Mouse (Mus musculus) embryonic facial prominence, embryonic 14.5 days (tissue): Measurements from ENCODE around the gene Jarid2. TPM values are rescaled to one million over a fixed set of nuclear protein-coding genes. Genes with fewer than 3 reads are reported as not detected.

Source experiments
- ATAC-seq: fragments of 200-750 bp; cut with Nextera tagmentation; 2 replicates; pipeline ENCODE4 v1.8.0; 2017; ENCODE audit warnings: low read depth, moderate number of reproducible peaks, moderate TSS enrichment
- DNase-seq: peaks from one replicate; pipeline ENCODE4 v3.0.0-alpha.2; 2015; ENCODE audit warnings: low spot score
- H3K27ac ChIP-seq: fragments of 300-500 bp; sonication (generic); replicated peaks from 2 replicates; pipeline ENCODE4 v1.5.1; 2014; ENCODE audit warnings: low read depth, mild to moderate bottlenecking, low read length, moderate library complexity
- H3K27me3 ChIP-seq: fragments of 300-500 bp; sonication (generic); replicated peaks from 2 replicates; pipeline ENCODE4 v1.6.1; 2014; ENCODE audit warnings: low read length; ENCODE audit not compliant: control insufficient read depth, insufficient read depth
- H3K36me3 ChIP-seq: fragments of 300-500 bp; sonication (generic); 2 replicates; pipeline ENCODE4 v1.6.1; 2014; ENCODE audit warnings: low read length, mixed read lengths; ENCODE audit not compliant: control insufficient read depth, insufficient read depth
- H3K4me1 ChIP-seq: fragments of 300-500 bp; sonication (generic); 2 replicates; pipeline ENCODE4 v1.6.1; 2014; ENCODE audit warnings: antibody characterized with exemption, low read length; ENCODE audit not compliant: control insufficient read depth, insufficient read depth
- H3K4me2 ChIP-seq: fragments of 300-500 bp; sonication (generic); 2 replicates; pipeline ENCODE4 v1.6.1; 2014; ENCODE audit warnings: low read depth, mild to moderate bottlenecking, low read length, moderate library complexity, mixed read lengths
- H3K4me3 ChIP-seq: fragments of 300-500 bp; sonication (generic); 2 replicates; pipeline ENCODE4 v1.5.1; 2014; ENCODE audit warnings: low read depth, mild to moderate bottlenecking, low read length
- H3K9ac ChIP-seq: fragments of 300-500 bp; sonication (generic); 2 replicates; pipeline ENCODE4 v1.6.1; 2014; ENCODE audit warnings: low read depth, mild to moderate bottlenecking, low read length, moderate library complexity, mixed read lengths
- H3K9me3 ChIP-seq: fragments of 300-500 bp; sonication (generic); 2 replicates; pipeline ENCODE4 v1.6.1; 2016; ENCODE audit warnings: low read length; ENCODE audit not compliant: control insufficient read depth
- WGBS: fragments of 180-500 bp; shearing (Covaris S2); extraction: QIAGEN DNeasy Blood & Tissue Kit; methylation state at CpG from one replicate; pipeline ENCODE4 v1.1.7; 2014; 5-methylcytosine and 5-hydroxymethylcytosine counted together
- polyA plus RNA-seq: library from polyadenylated mRNA; unstranded; fragments of >200 nt; fragmentation: Nextera tagmentation; extraction: Ambion mirVana; gene quantifications from 2 replicates; pipeline ENCODE4 v1.2.1, GENCODE M21; 2014

Jarid2 gene
- polyA plus RNA-seq, 1 experiment from 2014 or later: 16.1 TPM

GRCm38 (mm10) chr13:44902299-44902698, 173.0 kb downstream of the Jarid2 start:
- peaks cover 9% of the 10 kb centered on the region for H3K4me1 ChIP-seq
- DNase-seq: no peak
- H3K4me2 ChIP-seq: no peak overlapping the region
- ATAC-seq: no peak
- H3K4me3 ChIP-seq: no peak overlapping the region
- no peaks in the 10 kb centered on the region for H3K9me3 ChIP-seq
- H3K27me3 ChIP-seq: no peaks in the 10 kb centered on the region
- H3K36me3 ChIP-seq: peaks cover 56% of the 10 kb centered on the region
- no peak overlapping the region for H3K27ac ChIP-seq
- WGBS: 96% methylated on average over 6 of the region's 6 CpGs
- no peak overlapping the region for H3K9ac ChIP-seq

- Histone ChIP-seq H3K9ac (no peak overlapping the region), H3K36me3 (peaks cover 49% of the 10 kb centered on the region), H3K9me3 (no peaks in the 10 kb centered on the region)
These were observed 174.1 kb downstream of the Jarid2 start for GRCm38 (mm10) chr13:44903416-44903815.

GRCm38 (mm10) chr13:44904271-44904670, 175.0 kb downstream of the Jarid2 start:
- Histone ChIP-seq H3K27ac (no peak overlapping the region), H3K36me3 (peaks cover 51% of the 10 kb centered on the region), H3K9me3 (no peaks in the 10 kb centered on the region), H3K27me3 (no peaks in the 10 kb centered on the region), H3K4me2 (no peak overlapping the region), H3K4me1 (peaks cover 26% of the 10 kb centered on the region), H3K4me3 (no peak overlapping the region), H3K9ac (no peak overlapping the region)
- no peak for DNase-seq
- 50% methylated on average over 1 of the region's 1 CpGs for WGBS
- no peak for ATAC-seq

More at GRCm38 (mm10) chr13:44903416-44903815, 174.1 kb downstream of the Jarid2 start:
- ATAC-seq: no peak
- Histone ChIP-seq H3K27me3 (no peaks in the 10 kb centered on the region), H3K4me2 (no peak overlapping the region), H3K4me1 (peaks cover 19% of the 10 kb centered on the region), H3K27ac (no peak overlapping the region), H3K4me3 (no peak overlapping the region)
- no peak for DNase-seq

GRCm38 (mm10) chr13:44906141-44906540, 176.9 kb downstream of the Jarid2 start:
- H3K36me3 ChIP-seq: peaks cover 70% of the 10 kb centered on the region

GRCm38 (mm10) chr13:44907702-44908101, 178.4 kb downstream of the Jarid2 start:
- WGBS: 21% methylated on average over 6 of the region's 6 CpGs
- H3K4me2 ChIP-seq: no peak overlapping the region
- no peaks in the 10 kb centered on the region for H3K9me3 ChIP-seq
- peaks cover 35% of the 10 kb centered on the region for H3K4me1 ChIP-seq
- H3K4me3 ChIP-seq: no peak overlapping the region
- H3K27ac ChIP-seq: peak overlapping the region; percentile 80
- DNase-seq: peak; percentile 97
- H3K9ac ChIP-seq: no peak overlapping the region
- no peaks in the 10 kb centered on the region for H3K27me3 ChIP-seq
- ATAC-seq: peak; percentile 94
- H3K36me3 ChIP-seq: peaks cover 70% of the 10 kb centered on the region

More at GRCm38 (mm10) chr13:44906141-44906540, 176.9 kb downstream of the Jarid2 start:
- Histone ChIP-seq H3K27me3 (no peaks in the 10 kb centered on the region), H3K4me2 (no peak overlapping the region), H3K27ac (no peak overlapping the region), H3K4me3 (no peak overlapping the region), H3K9ac (no peak overlapping the region), H3K4me1 (peaks cover 26% of the 10 kb centered on the region), H3K9me3 (no peaks in the 10 kb centered on the region)
- WGBS: 90% methylated on average over 11 of the region's 11 CpGs
- ATAC-seq: no peak
- no peak for DNase-seq

GRCm38 (mm10) chr13:44908790-44909189, 179.5 kb downstream of the Jarid2 start:
- DNase-seq (no peak), ATAC-seq (no peak)
- Histone ChIP-seq H3K36me3 (peaks cover 70% of the 10 kb centered on the region), H3K4me1 (peaks cover 42% of the 10 kb centered on the region), H3K27ac (no peak overlapping the region; the same call in 1 of the 2 replicates), H3K9ac (no peak overlapping the region), H3K9me3 (no peaks in the 10 kb centered on the region), H3K4me2 (no peak overlapping the region), H3K4me3 (no peak overlapping the region), H3K27me3 (no peaks in the 10 kb centered on the region)
- 10% methylated on average over 1 of the region's 1 CpGs for WGBS

- Histone ChIP-seq H3K4me2 (no peak overlapping the region), H3K9me3 (no peaks in the 10 kb centered on the region), H3K4me1 (peaks cover 29% of the 10 kb centered on the region), H3K9ac (no peak overlapping the region), H3K4me3 (no peak overlapping the region), H3K27me3 (no peaks in the 10 kb centered on the region), H3K27ac (0 out of 2 replicates have a peak overlapping the region, but pooled peaks have one; percentile 52), H3K36me3 (peaks cover 91% of the 10 kb centered on the region)
- WGBS: 67% methylated on average over 2 of the region's 2 CpGs
- ATAC-seq: peak; percentile 80
- peak; percentile 89 for DNase-seq
These were observed 183.6 kb downstream of the Jarid2 start for GRCm38 (mm10) chr13:44912851-44913250.

GRCm38 (mm10) chr13:44913560-44913959, 184.3 kb downstream of the Jarid2 start:
- H3K36me3 ChIP-seq: peaks cover 92% of the 10 kb centered on the region
- DNase-seq (peak; percentile 36), ATAC-seq (no peak)
- no peak overlapping the region for H3K4me2 ChIP-seq
- peaks cover 22% of the 10 kb centered on the region for H3K4me1 ChIP-seq
- no peaks in the 10 kb centered on the region for H3K9me3 ChIP-seq
- no peak overlapping the region for H3K9ac ChIP-seq
- WGBS: 58% methylated on average over 7 of the region's 7 CpGs
- no peak overlapping the region for H3K27ac ChIP-seq
- H3K4me3 ChIP-seq: no peak overlapping the region
- H3K27me3 ChIP-seq: no peaks in the 10 kb centered on the region

- H3K27me3 ChIP-seq: no peaks in the 10 kb centered on the region
- no peak overlapping the region for H3K9ac ChIP-seq
- H3K9me3 ChIP-seq: no peaks in the 10 kb centered on the region
- H3K4me3 ChIP-seq: no peak overlapping the region
- H3K36me3 ChIP-seq: peaks cover 92% of the 10 kb centered on the region
- H3K4me1 ChIP-seq: peaks cover 16% of the 10 kb centered on the region
- H3K4me2 ChIP-seq: no peak overlapping the region
- H3K27ac ChIP-seq: no peak overlapping the region
- 95% methylated on average over 5 of the region's 5 CpGs for WGBS
- DNase-seq: no peak
- ATAC-seq: no peak
These were observed 186.1 kb downstream of the Jarid2 start for GRCm38 (mm10) chr13:44915382-44915781.
